Mouse (Mus musculus): ENCODE data around the gene Pm20d1.

- TF ChIP-seq CTCF (IDR thresholded peaks at IDR 0.05; ENCODE audit: insufficient read depth, low read length), result no peak
- peak; percentile 84; the same call in 1 of the 2 replicates for TF ChIP-seq POLR2A (IDR thresholded peaks at IDR 0.05; ENCODE audit: borderline replicate concordance, extremely low read depth, low read depth, low read length)
Observed at GRCm38 (mm10) chr1:131827787-131828258, 30.6 kb downstream of the Pm20d1 start.
